In genomic region chr11:83610900-83611299, GRCm38 (mm10) we compare ENCODE assay signal across 30 mouse cellular contexts. TPM values are rescaled to one million over a fixed set of nuclear protein-coding genes. Genes with fewer than 3 reads are reported as not detected.
DNase-seq lines count a peak whose midpoint lies in the region; ATAC-seq lines count a peak whose summit lies in the region.
"Had no signal": no experiment of that assay in that cellular context is flagged by ENCODE, and none has a peak within 500 bp of the region (broad histone marks: within the 10 kb centered on the region; RNA-seq: fewer than 3 reads in every experiment).

No protein-coding gene starts in this region.

- no peak overlapping the region for H3K4me3 ChIP-seq in midbrain, embryonic 15.5 days
- H3K4me3 ChIP-seq in midbrain, embryonic 11.5 days (ENCODE audit: low read depth, low read length), result no peak overlapping the region
- H3K4me3 ChIP-seq: embryonic facial prominence, embryonic 12.5 days; embryonic facial prominence, embryonic 15.5 days; heart, embryonic 12.5 days; heart, embryonic 15.5 days; hindbrain, embryonic 10.5 days; hindbrain, embryonic 13.5 days; intestine, embryonic 15.5 days had no signal

- 87% methylated on average over 2 of the region's 2 CpGs for WGBS in midbrain, embryonic 15.5 days
- 88% methylated on average over 2 of the region's 2 CpGs for WGBS in midbrain, embryonic 11.5 days

- no peaks in the 10 kb centered on the region for H3K9me3 ChIP-seq in midbrain, embryonic 15.5 days
- no peaks in the 10 kb centered on the region for H3K9me3 ChIP-seq in midbrain, embryonic 11.5 days (ENCODE audit: control insufficient read depth, low read length)
- H3K9me3 ChIP-seq: embryonic facial prominence, embryonic 12.5 days; embryonic facial prominence, embryonic 15.5 days; heart, embryonic 12.5 days; heart, embryonic 15.5 days; hindbrain, embryonic 10.5 days; hindbrain, embryonic 13.5 days; intestine, embryonic 15.5 days had no signal

- no peak overlapping the region for H3K27ac ChIP-seq in midbrain, embryonic 15.5 days
- no peak overlapping the region for H3K27ac ChIP-seq in midbrain, embryonic 11.5 days (ENCODE audit: low read depth, low read length)
- H3K27ac ChIP-seq: embryonic facial prominence, embryonic 12.5 days; embryonic facial prominence, embryonic 15.5 days; heart, embryonic 15.5 days; hindbrain, embryonic 10.5 days; hindbrain, embryonic 13.5 days; intestine, embryonic 15.5 days had no signal

- H3K36me3 ChIP-seq in midbrain, embryonic 15.5 days (replicated peaks), result no peaks in the 10 kb centered on the region
- H3K36me3 ChIP-seq in midbrain, embryonic 11.5 days (ENCODE audit: control insufficient read depth, insufficient read depth, low read length), result no peaks in the 10 kb centered on the region
- H3K36me3 ChIP-seq: embryonic facial prominence, embryonic 12.5 days; embryonic facial prominence, embryonic 15.5 days; heart, embryonic 12.5 days; heart, embryonic 15.5 days; hindbrain, embryonic 10.5 days; hindbrain, embryonic 13.5 days; intestine, embryonic 15.5 days had no signal

- no peaks in the 10 kb centered on the region for H3K27me3 ChIP-seq in midbrain, embryonic 15.5 days (replicated peaks)
- H3K27me3 ChIP-seq in midbrain, embryonic 11.5 days (ENCODE audit: control insufficient read depth, insufficient read depth, low read length), result no peaks in the 10 kb centered on the region
- H3K27me3 ChIP-seq: embryonic facial prominence, embryonic 12.5 days; embryonic facial prominence, embryonic 15.5 days; heart, embryonic 12.5 days; heart, embryonic 15.5 days; hindbrain, embryonic 13.5 days; intestine, embryonic 15.5 days had no signal

- ATAC-seq in granulocyte monocyte progenitor cell, adult 5-6 weeks (replicated peaks; ENCODE audit: poor library complexity, severe bottlenecking), result peak; percentile 65
- ATAC-seq in monocyte, adult 5-6 weeks (replicated peaks; ENCODE audit: insufficient number of reproducible peaks, low FRiP score, low TSS enrichment, poor library complexity, severe bottlenecking), result peak; percentile 61; the same call in 1 of the 2 replicates
- no peak for ATAC-seq in midbrain, embryonic 15.5 days (replicated peaks)
- ATAC-seq in midbrain, embryonic 11.5 days (ENCODE audit: low FRiP score), result no peak
- ATAC-seq: forebrain, embryonic 14.5 days; hindbrain, embryonic 16.5 days; intestine, embryonic 15.5 days had no signal

- DNase-seq in cerebellum, postnatal 10 days, result peak; percentile 11 to 33
- DNase-seq in cerebellum, adult 9-10 months, result no peak
- DNase-seq in A20 (ENCODE audit: low read depth, low spot score), result peak; percentile 70
- DNase-seq in adrenal gland, adult 2 months, result no peak
- no peak for DNase-seq in midbrain, embryonic 11.5 days (ENCODE audit: low spot score, missing footprints)
- DNase-seq: adrenal gland, adult 8-10 months; adrenal gland, postnatal 25 days; cerebellum, adult 18-20 months; cerebellum, adult 9-11 months; gastrocnemius, postnatal 25 days; heart, postnatal 10 days; heart, postnatal 36 days had no signal

- H3K4me2 ChIP-seq in midbrain, embryonic 15.5 days, result no peak overlapping the region
- no peak overlapping the region for H3K4me2 ChIP-seq in midbrain, embryonic 11.5 days
- H3K4me2 ChIP-seq: embryonic facial prominence, embryonic 12.5 days; embryonic facial prominence, embryonic 15.5 days; heart, embryonic 12.5 days; heart, embryonic 15.5 days; hindbrain, embryonic 13.5 days; intestine, embryonic 15.5 days had no signal

- no peaks in the 10 kb centered on the region for H3K4me1 ChIP-seq in midbrain, embryonic 15.5 days
- no peaks in the 10 kb centered on the region for H3K4me1 ChIP-seq in midbrain, embryonic 11.5 days (ENCODE audit: control insufficient read depth, insufficient read depth, low read length)
- H3K4me1 ChIP-seq: embryonic facial prominence, embryonic 12.5 days; embryonic facial prominence, embryonic 15.5 days; heart, embryonic 12.5 days; heart, embryonic 15.5 days; hindbrain, embryonic 10.5 days; hindbrain, embryonic 13.5 days; intestine, embryonic 15.5 days had no signal

- H3K9ac ChIP-seq in midbrain, embryonic 15.5 days, result no peak overlapping the region
- H3K9ac ChIP-seq in midbrain, embryonic 11.5 days (ENCODE audit: low read length), result no peak overlapping the region
- H3K9ac ChIP-seq: embryonic facial prominence, embryonic 12.5 days; embryonic facial prominence, embryonic 15.5 days; heart, embryonic 12.5 days; heart, embryonic 15.5 days; hindbrain, embryonic 13.5 days; intestine, embryonic 15.5 days had no signal

RNA-seq across cellular contexts. Expression of gene Ccl6, which starts 18.0 kb away (rescaled TPM):
- total RNA-seq in granulocyte monocyte progenitor cell, adult 5-6 weeks (2014; fragmentation: Nextera tagmentation), result 8.8 and 13.4 TPM in 2 replicates
- 16.9 and 19.6 TPM in 2 replicates for total RNA-seq in granulocyte monocyte progenitor cell, adult 5-6 weeks (2017)
- 235 to 1,319 TPM (median 1,123 TPM) in 3 replicates for total RNA-seq in monocyte, adult 5-6 weeks (2017)
- total RNA-seq in adrenal gland, adult 2 months (2021), result 10 to 100 TPM; 13.1 to 33.7 TPM
- polyA plus RNA-seq in adrenal gland, adult 2 months (2012; rRNA removed), result 3.4 and 3.7 TPM in 2 replicates
- 2.1 and 3.5 TPM in 2 replicates for polyA plus RNA-seq in midbrain, embryonic 15.5 days (2015; fragmentation: Nextera tagmentation; extraction: Ambion mirVana)
- 1.9 and 2.1 TPM in 2 replicates for polyA plus RNA-seq in midbrain, embryonic 11.5 days (2014; fragmentation: Nextera tagmentation; extraction: Ambion mirVana)
- total RNA-seq: MEL had no signal

RNA-seq across cellular contexts. Expression of gene Ccl9, which starts 32.5 kb away (rescaled TPM):
- total RNA-seq in granulocyte monocyte progenitor cell, adult 5-6 weeks (2014; fragmentation: Nextera tagmentation), result 189 and 190 TPM in 2 replicates
- total RNA-seq in granulocyte monocyte progenitor cell, adult 5-6 weeks (2017), result 110 and 159 TPM in 2 replicates
- 98.1 to 442 TPM (median 354 TPM) in 3 replicates for total RNA-seq in monocyte, adult 5-6 weeks (2017)
- total RNA-seq in adrenal gland, adult 2 months (2021), result 10 to 100 TPM in 1 of 2 experiments, 1 to 10 TPM in 1; 5.2 to 12.1 TPM
- 0.42 and 0.53 TPM in 2 replicates for polyA plus RNA-seq in adrenal gland, adult 2 months (2012; rRNA removed)
- 1.6 and 2.2 TPM in 2 replicates for polyA plus RNA-seq in midbrain, embryonic 15.5 days (2015; fragmentation: Nextera tagmentation; extraction: Ambion mirVana)
- 1.5 and 2.8 TPM in 2 replicates for polyA plus RNA-seq in midbrain, embryonic 11.5 days (2014; fragmentation: Nextera tagmentation; extraction: Ambion mirVana)

RNA-seq across cellular contexts. Expression of gene Rpl9-ps1, which starts 34.5 kb away (rescaled TPM):
- total RNA-seq in granulocyte monocyte progenitor cell, adult 5-6 weeks (2014; fragmentation: Nextera tagmentation), result not detected in 2 replicates
- not detected in 2 replicates for total RNA-seq in granulocyte monocyte progenitor cell, adult 5-6 weeks (2017)
- total RNA-seq in monocyte, adult 5-6 weeks (2017), result 1.3 TPM in 1 of 3 replicates, not detected in the others
- total RNA-seq in adrenal gland, adult 2 months (2021), result not detected
- not detected in 2 replicates for polyA plus RNA-seq in adrenal gland, adult 2 months (2012; rRNA removed)
- not detected in 2 replicates for polyA plus RNA-seq in midbrain, embryonic 15.5 days (2015; fragmentation: Nextera tagmentation; extraction: Ambion mirVana)
- not detected in 2 replicates for polyA plus RNA-seq in midbrain, embryonic 11.5 days (2014; fragmentation: Nextera tagmentation; extraction: Ambion mirVana)
- total RNA-seq: adrenal gland, adult 8-10 months; adrenal gland, postnatal 25 days; gastrocnemius, adult 8-10 months; gastrocnemius, postnatal 25 days; heart, adult 8-10 months; heart, postnatal 10 days; heart, postnatal 36 days; MEL had no signal
- polyA plus RNA-seq: brain, embryonic 14.5 days; embryonic facial prominence, embryonic 12.5 days; embryonic facial prominence, embryonic 15.5 days; forebrain, embryonic 11.5 days; forebrain, embryonic 14.5 days; gonadal fat pad, adult 2 months; heart, embryonic 12.5 days; heart, embryonic 15.5 days; hindbrain, embryonic 10.5 days; hindbrain, embryonic 13.5 days; hindbrain, embryonic 16.5 days; intestine, embryonic 15.5 days had no signal

RNA-seq across cellular contexts. Expression of gene Ccl3, which starts 38.3 kb away (rescaled TPM):
- total RNA-seq in granulocyte monocyte progenitor cell, adult 5-6 weeks (2014; fragmentation: Nextera tagmentation), result 5.5 and 6.5 TPM in 2 replicates
- total RNA-seq in granulocyte monocyte progenitor cell, adult 5-6 weeks (2017), result 78.6 and 86.4 TPM in 2 replicates
- total RNA-seq in monocyte, adult 5-6 weeks (2017), result 448 to 606 TPM (median 547 TPM) in 3 replicates
- total RNA-seq in adrenal gland, adult 2 months (2021), result under 1 TPM in 1 of 2 experiments, not detected in 1; 0.66 TPM
- polyA plus RNA-seq in adrenal gland, adult 2 months (2012; rRNA removed), result 2.3 TPM in 2 replicates
- polyA plus RNA-seq in midbrain, embryonic 15.5 days (2015; fragmentation: Nextera tagmentation; extraction: Ambion mirVana), result 1.3 and 1.6 TPM in 2 replicates
- polyA plus RNA-seq in midbrain, embryonic 11.5 days (2014; fragmentation: Nextera tagmentation; extraction: Ambion mirVana), result 0.79 and 1.2 TPM in 2 replicates
- total RNA-seq: gastrocnemius, adult 8-10 months; gastrocnemius, postnatal 25 days; heart, adult 8-10 months; heart, postnatal 36 days; MEL had no signal

RNA-seq across cellular contexts. Expression of gene Ccl4, which starts 51.5 kb away (rescaled TPM):
- total RNA-seq in granulocyte monocyte progenitor cell, adult 5-6 weeks (2014; fragmentation: Nextera tagmentation), result 2.1 TPM in 1 of 2 replicates, not detected in the other
- 15.2 and 26.9 TPM in 2 replicates for total RNA-seq in granulocyte monocyte progenitor cell, adult 5-6 weeks (2017)
- 523 to 801 TPM (median 669 TPM) in 3 replicates for total RNA-seq in monocyte, adult 5-6 weeks (2017)
- under 1 TPM in 1 of 2 experiments, not detected in 1; 0.97 TPM for total RNA-seq in adrenal gland, adult 2 months (2021)
- 2.0 and 3.0 TPM in 2 replicates for polyA plus RNA-seq in adrenal gland, adult 2 months (2012; rRNA removed)
- 0.56 TPM in 1 of 2 replicates, not detected in the other for polyA plus RNA-seq in midbrain, embryonic 15.5 days (2015; fragmentation: Nextera tagmentation; extraction: Ambion mirVana)
- not detected in 2 replicates for polyA plus RNA-seq in midbrain, embryonic 11.5 days (2014; fragmentation: Nextera tagmentation; extraction: Ambion mirVana)
- total RNA-seq: adrenal gland, postnatal 25 days; gastrocnemius, adult 8-10 months; gastrocnemius, postnatal 25 days; heart, adult 8-10 months; heart, postnatal 10 days; heart, postnatal 36 days; MEL had no signal
- polyA plus RNA-seq: forebrain, embryonic 11.5 days had no signal

Comparison
In these comparisons a context has a peak if more than half of its experiments do, and no peak if none do; other contexts are left out.
1. DNase-seq: peak in cerebellum, postnatal 10 days (2 of 2) and A20 (single experiment); none in cerebellum, adult 9-10 months (single experiment), adrenal gland, adult 2 months (single experiment) and midbrain, embryonic 11.5 days (single experiment).
2. ATAC-seq: peak in granulocyte monocyte progenitor cell, adult 5-6 weeks (single experiment) and monocyte, adult 5-6 weeks (single experiment); none in midbrain, embryonic 15.5 days (single experiment) and midbrain, embryonic 11.5 days (single experiment).